Mouse (Mus musculus): ENCODE data around the gene Bckdk.
"Not testable (repeated sequence)": the region's sequence is repeated elsewhere in the genome, so short reads cannot be mapped to it uniquely, and the experiment has no call there.

Bckdk gene

GRCm38 (mm10) chr7:127929923-127930322, 26.0 kb downstream of the Bckdk start, which contains the start of gene Prss8:
Prss8 (minus strand) TSS chr7:127930104.
- intact Hi-C loops (cut with DNase I) = no loop called here

DNA sequence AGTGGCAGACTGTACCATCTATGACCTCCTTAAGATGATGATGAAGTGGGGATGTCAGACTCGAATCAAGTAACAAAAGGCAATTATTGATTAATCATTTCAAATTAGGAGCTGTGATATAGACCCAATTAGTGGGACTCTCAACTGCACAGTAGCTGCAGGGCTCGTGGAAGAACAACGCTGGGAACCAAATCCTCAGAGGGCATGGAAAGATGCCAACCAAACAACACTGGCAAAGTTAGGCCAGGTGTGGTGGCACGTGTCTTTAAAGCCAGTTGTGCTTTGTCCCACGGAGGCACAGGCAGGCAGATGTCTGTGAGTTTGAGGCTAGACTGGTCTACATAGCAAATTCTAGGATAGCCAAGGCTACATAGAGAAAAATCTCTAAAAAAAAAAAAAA, 26.8 kb downstream of the Bckdk start:
- intact Hi-C loops (cut with DNase I) = no loop called here

DNA sequence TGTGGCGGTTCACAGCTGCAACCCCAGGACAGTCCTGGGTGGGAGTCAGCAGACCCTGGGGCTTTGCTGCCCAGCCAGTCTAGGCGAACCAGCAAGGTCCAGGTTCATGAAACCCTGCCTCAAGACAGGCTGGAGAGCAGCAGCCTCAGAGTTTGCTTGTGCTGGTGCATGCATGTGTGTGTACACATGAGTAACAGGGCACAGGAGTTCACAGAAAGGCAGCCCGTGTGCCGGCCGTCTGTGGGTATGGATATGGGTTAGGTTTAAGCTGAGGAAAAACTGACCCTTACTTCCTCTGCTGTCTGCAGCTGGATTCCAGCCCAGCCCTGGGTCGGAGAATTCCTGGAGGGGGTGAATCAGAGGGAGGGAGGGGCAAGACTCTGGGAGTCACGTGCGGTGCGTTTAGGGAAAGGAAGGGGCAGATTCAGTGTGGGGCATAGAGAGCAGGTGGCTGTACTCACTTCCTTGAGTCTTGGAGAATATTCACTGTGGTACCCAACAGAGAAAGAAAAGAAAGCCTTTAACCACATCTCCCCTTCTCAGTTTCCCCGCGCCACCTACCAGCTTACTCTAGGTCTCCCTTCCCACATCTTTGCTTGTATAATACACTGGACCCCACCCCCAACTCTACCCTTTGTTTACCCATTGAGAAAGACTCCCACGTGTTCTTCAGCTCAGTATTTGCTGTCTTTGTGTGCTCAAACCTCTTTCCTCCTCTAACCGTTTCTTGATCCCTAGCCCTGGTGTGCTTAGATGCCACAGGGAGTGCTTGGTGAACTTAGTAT, 27.7 kb downstream of the Bckdk start:
- intact Hi-C loops (cut with DNase I) = no loop called here

GRCm38 (mm10) chr7:127932273-127933031, 28.6 kb downstream of the Bckdk start:
- intact Hi-C loops (cut with DNase I) = no loop called here

DNA sequence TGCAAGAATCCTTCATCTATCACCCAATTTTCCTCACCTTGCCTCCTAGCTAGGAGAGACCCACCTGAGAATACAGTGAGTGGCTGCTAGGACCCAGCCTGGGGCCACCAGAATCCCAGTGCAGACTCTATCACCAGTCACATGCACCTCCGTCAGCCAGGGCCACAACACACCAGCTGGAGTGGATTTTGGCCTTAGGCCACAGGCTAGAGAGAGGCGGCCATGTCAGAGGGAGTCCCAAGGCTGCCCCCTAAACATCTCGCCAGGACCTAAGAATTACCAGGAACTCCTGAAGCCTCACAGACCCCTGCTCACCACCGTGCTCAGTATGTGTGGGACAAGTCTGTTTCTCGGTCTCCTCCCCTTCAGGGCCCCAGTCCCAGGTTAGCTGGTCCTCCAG, 30.2 kb downstream of the Bckdk start:
- intact Hi-C loops (cut with DNase I) = no loop called here

DNA sequence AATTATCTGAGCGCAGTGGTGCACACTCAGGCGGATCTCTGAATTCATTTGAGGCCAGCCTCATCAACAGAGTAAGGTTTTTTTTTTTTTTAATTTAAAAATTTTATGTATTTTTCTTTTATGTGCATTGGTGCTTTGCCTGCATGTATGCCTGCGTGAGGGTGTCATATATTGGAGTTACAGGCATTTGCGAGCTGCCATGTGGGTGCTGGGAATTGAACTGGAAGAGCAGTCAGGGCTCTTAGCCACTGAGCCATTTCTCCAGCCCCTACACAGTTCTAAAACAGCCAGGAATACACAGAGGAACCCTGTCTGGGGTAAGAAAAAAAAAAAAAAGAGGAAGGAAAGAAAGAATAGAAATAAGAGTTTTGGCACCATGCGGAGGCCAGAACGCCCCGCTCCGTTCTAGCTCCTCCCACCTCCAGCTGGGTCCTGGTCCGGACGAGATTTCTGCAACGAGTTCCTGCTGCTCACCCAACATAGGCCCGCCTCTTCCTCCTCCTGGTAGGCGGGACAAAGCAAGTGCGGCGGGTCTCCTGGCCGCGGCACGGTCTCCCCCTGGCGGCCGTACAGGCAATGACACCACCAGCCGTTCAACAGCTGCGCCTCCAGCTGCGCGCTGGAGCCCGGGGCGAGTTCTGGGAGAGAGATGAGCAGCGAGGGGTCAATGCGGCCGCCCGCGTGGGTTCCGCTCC, 31.3 kb downstream of the Bckdk start:
- intact Hi-C loops (cut with DNase I) = no loop called here

DNA sequence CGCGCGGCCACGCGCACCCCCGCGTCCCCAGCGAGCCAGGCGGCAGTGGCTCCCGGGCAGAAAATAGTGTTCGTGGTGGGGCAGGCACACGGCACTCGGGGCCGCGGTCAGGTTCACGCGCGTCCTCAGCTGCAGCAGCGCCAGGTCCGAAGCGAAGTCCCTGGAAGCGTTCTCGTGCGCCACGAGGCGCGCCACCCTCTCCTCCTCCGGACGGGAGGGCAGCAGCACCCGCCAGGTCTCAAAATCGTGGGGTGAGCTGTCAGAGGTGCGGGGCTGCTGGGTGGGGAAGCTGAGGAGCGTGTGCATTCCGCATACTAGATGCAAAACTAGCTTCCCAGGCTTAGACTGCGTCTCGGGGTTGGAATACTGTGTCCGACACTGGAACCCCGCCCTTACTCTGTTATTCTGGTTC, 31.9 kb downstream of the Bckdk start:
- intact Hi-C loops (cut with DNase I) = no loop called here

DNA sequence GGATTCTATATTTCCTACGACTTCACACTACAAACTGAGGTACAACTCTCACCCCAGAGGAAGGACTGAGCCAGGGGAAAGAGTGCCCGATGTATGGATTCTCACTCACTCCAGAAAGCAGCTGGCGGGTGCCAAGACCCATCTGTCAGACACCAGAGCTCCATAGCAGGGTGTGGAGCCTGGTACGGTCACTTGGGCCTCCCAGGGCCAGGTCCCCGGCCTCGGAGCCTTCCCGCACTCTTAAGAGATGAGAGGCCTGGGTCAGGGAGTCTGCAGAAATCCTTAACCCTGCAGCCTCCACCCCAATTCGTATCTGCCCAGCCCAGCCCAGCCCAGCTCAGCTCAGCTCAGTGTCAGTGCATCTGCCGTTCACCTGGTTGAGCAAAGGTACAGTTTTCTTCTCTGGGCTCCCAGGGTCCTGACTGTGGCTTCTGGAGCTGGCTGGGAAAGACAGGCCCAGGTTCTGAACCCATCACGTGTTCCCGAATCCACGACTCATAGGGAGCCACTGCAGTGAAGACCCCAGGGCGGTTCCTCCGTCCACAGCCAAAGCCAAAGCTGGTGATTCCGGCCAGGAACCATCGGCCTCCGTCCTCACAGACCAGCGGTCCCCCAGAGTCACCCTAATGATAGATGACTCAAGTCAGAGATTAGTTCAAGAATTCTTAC, 32.5 kb downstream of the Bckdk start:
- intact Hi-C loops (cut with DNase I) = no loop called here

DNA sequence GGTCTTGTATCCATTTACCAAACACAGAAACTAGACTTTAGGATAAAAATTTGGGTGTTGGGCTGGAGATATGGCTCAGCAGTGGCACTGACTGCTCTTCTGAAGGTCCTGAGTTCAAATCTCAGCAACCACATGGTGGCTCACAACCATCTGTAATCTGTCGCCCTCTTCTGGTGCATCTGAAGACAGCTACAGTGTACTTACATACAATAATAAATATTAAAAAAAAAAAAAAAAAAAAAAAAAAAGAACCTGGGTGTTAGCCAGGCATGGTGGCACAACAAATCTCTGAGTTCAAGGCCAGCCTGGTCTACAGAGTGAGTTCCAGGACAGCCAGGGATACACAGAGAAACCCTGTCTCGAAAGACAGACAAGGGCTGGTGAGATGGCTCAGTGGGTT, 38.2 kb downstream of the Bckdk start:
- intact Hi-C loops (cut with DNase I) = not testable (repeated sequence)

GRCm38 (mm10) chr7:127944614-127945013, 40.7 kb downstream of the Bckdk start:
- intact Hi-C loops (cut with DNase I) = no loop called here

DNA sequence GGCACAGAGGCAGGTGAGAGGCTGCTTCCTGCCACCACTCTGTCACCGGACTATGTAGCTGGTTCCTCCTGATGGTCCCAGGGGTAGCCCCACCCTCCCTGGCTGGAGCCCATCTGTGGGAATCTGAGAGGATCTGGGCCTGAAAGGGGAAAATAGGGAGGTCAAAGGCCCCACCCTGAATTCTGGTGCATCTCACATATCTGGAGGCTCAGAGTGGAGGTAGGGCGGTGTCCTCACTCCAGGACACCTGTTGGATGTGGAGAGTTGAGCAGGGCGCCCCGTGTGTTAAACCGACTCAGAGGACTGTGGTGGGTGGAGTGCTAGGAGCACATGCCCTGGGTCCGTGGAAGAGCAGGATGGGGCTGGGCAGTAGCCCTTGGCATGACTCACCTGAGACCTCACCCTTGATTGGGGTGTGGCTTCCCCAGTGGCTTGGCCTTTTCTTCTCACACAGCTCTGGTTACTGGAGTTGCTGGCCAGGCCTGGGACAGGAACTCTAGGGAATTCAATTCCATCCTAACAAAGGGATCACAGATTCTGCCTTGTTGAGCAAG, 42.7 kb downstream of the Bckdk start, which contains the start of gene Prss36:
TSS of gene Prss36 (minus strand) at position 256 of the 554 bp plus-strand sequence.
- intact Hi-C loops (cut with DNase I) = no loop called here

DNA sequence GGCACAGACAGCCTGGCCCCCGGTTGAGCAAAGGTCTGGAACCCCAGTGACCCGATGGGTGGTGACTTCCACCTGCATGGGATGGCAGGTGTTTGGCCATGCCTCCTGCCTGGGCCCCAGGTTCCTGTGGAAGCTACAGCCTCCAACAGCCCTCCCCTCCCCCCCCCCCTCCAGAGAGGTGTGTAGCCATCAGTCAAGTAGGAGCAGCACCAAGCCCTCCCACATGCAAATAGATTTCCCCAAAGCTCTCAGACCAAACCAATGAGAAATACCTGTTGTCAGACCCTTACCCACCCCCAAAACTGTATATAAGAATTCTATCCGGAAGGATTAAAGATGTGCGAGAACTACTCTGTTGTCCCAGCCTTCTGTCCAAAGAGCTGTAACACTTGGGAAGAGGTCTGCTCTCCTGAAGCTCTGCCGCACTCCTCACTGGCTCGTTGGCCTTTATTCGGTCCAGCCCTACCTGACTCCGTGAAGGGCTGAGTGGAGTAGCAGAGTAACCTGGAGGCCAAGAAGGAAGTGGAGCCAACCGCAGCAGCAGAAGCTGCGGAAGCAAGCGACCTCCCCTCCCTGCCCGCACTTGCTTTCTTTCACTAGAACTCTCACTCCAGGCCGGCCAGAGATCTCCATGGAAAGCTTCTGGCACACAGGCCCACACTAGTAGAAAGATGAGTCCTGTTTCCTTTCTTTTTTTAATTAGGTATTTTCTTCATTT, 49.1 kb downstream of the Bckdk start:
- intact Hi-C loops (cut with DNase I) = no loop called here

DNA sequence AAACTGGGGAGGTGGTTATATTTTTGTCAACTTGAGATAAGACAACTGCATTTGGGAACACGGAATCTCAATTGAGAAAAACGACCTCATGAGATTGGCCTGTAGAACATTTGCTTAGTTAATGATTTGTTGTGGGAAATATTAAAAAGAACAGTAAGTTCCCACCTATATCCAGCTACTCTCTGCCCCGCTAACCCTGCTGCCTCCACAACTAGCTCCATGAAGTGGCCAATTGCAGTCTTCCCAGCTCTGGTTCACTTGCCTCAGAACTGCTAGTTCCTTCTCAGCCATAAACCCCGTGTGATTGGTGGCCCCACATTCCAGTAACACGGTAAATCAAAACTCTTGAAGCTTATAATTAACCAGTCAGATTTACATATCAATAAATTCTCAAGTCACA, 55.5 kb downstream of the Bckdk start:
- intact Hi-C loops (cut with DNase I) = no loop called here

Data from adrenal gland (tissue).